8 mouse cellular contexts compared by ENCODE assay signal in genomic region chr9:106159784-106160301, GRCm38 (mm10). TPM values are rescaled to one million over a fixed set of nuclear protein-coding genes. Genes with fewer than 3 reads are reported as not detected.
DNase-seq lines count a peak whose midpoint lies in the region; ATAC-seq and TF ChIP-seq lines count a peak whose summit lies in the region.

No protein-coding gene starts in this region.

- peak in 1 of 2 experiments; percentile 73; a peak in 3 of 4 replicates for TF ChIP-seq POLR2A in MEL (IDR thresholded peaks at IDR 0.05; ENCODE audit: control insufficient read depth in 1 of 2, insufficient read depth in 1 of 2, low read depth in 1 of 2, low read length in 2 of 2, poor library complexity in 1 of 2)
- TF ChIP-seq POLR2A in cerebellum, adult 2 months (IDR thresholded peaks at IDR 0.05; ENCODE audit: borderline replicate concordance, insufficient read depth, low read length) = peak; percentile 69; the same call in 1 of the 2 replicates
- TF ChIP-seq POLR2A in lung, adult 2 months (IDR thresholded peaks at IDR 0.05; ENCODE audit: borderline replicate concordance, extremely low read depth, low read depth, low read length) = peak; percentile 86; the same call in 1 of the 2 replicates

- no peak for TF ChIP-seq RAD21 in MEL (IDR thresholded peaks at IDR 0.05; ENCODE audit: low read depth, low read length)

- peak overlapping the region; percentile 73 for H3K9ac ChIP-seq in MEL (ENCODE audit: control insufficient read depth, low read depth, low read length, poor library complexity, severe bottlenecking)
- peak overlapping the region; percentile 73 for H3K9ac ChIP-seq in forebrain, postnatal 0 days
- H3K9ac ChIP-seq in neural tube, embryonic 15.5 days (replicated peaks) = peak overlapping the region; percentile 67

- H3K4me1 ChIP-seq in MEL (ENCODE audit: control insufficient read depth in 1 of 2, insufficient read depth in 2 of 2, low read length in 2 of 2) = peaks cover 2 to 6% of the 10 kb centered on the region in 2 experiments; a peak in 3 of 4 replicates
- no peaks in the 10 kb centered on the region; the same call in none of the 2 replicates for H3K4me1 ChIP-seq in cerebellum, adult 2 months (ENCODE audit: control insufficient read depth, insufficient read depth, low read length)
- peaks cover 7% of the 10 kb centered on the region; the same call in 1 of the 2 replicates for H3K4me1 ChIP-seq in forebrain, postnatal 0 days (ENCODE audit: insufficient read depth)
- peaks cover 3% of the 10 kb centered on the region; the same call in 1 of the 2 replicates for H3K4me1 ChIP-seq in lung, adult 2 months (ENCODE audit: control insufficient read depth, insufficient read depth, low read length)
- H3K4me1 ChIP-seq in neural tube, embryonic 15.5 days = peaks cover 32% of the 10 kb centered on the region

- H3K36me3 ChIP-seq in MEL (ENCODE audit: control insufficient read depth in 1 of 2, insufficient read depth in 2 of 2, low read length in 2 of 2) = peaks cover 0 to 2% of the 10 kb centered on the region in 2 experiments; a peak in 1 of 4 replicates
- no peaks in the 10 kb centered on the region for H3K36me3 ChIP-seq in forebrain, postnatal 0 days (ENCODE audit: insufficient read depth)
- H3K36me3 ChIP-seq in neural tube, embryonic 15.5 days = no peaks in the 10 kb centered on the region

- peak overlapping the region; percentile 75 for H3K27ac ChIP-seq in MEL (ENCODE audit: control insufficient read depth, low read depth, low read length)
- peak overlapping the region; percentile 99 for H3K27ac ChIP-seq in cerebellum, adult 2 months (ENCODE audit: insufficient read depth, low read length)
- peak overlapping the region; percentile 94 for H3K27ac ChIP-seq in forebrain, postnatal 0 days (ENCODE audit: low read depth, low read length)
- peak overlapping the region; percentile 100 for H3K27ac ChIP-seq in layer of hippocampus, adult 2 months
- peak overlapping the region; percentile 99 for H3K27ac ChIP-seq in neural tube, embryonic 15.5 days (replicated peaks)

- no peaks in the 10 kb centered on the region; the same call in 1 of the 2 replicates for H3K79me2 ChIP-seq in MEL (ENCODE audit: control insufficient read depth, insufficient read depth, low read length, poor library complexity)

- DNase-seq in MEL (ENCODE audit: low read depth, low spot score) = peak; percentile 85
- DNase-seq in cerebellum, adult 2 months = peak; percentile 95 to 99
- DNase-seq in forebrain, postnatal 0 days = peak; percentile 94
- DNase-seq in heart, postnatal 4 days = peak; percentile 98
- peak; percentile 87 to 88 for DNase-seq in layer of hippocampus, adult 2 months (ENCODE audit: low spot score in 2 of 2)
- peak; percentile 97 for DNase-seq in lung, adult 2 months
- peak; percentile 99 for DNase-seq in testis, postnatal 10 days (ENCODE audit: low spot score)

- no peaks in the 10 kb centered on the region for H3K9me3 ChIP-seq in MEL (replicated peaks; ENCODE audit: insufficient read depth, low read length)
- no peaks in the 10 kb centered on the region for H3K9me3 ChIP-seq in forebrain, postnatal 0 days (ENCODE audit: low read length)
- H3K9me3 ChIP-seq in neural tube, embryonic 15.5 days (replicated peaks) = no peaks in the 10 kb centered on the region

- TF ChIP-seq EP300 in MEL (IDR thresholded peaks at IDR 0.05; ENCODE audit: low read depth in 1 of 2, low read length in 2 of 2) = 0 out of 4 replicates have a peak, but pooled peaks of 1 of the 2 experiments have one; percentile 3

- no peak for TF ChIP-seq CTCF in MEL (IDR thresholded peaks at IDR 0.05 in 2 of 3, conservative IDR thresholded peaks at IDR 0.05 in 1 of 3; ENCODE audit: control insufficient read depth in 1 of 3, insufficient read depth in 1 of 3, low read depth in 2 of 3, low read length in 3 of 3, poor library complexity in 1 of 3, severe bottlenecking in 1 of 3)
- TF ChIP-seq CTCF in cerebellum, adult 2 months (IDR thresholded peaks at IDR 0.05; ENCODE audit: borderline replicate concordance, insufficient read depth, low read depth, low read length) = no peak
- no peak for TF ChIP-seq CTCF in forebrain, postnatal 0 days (IDR thresholded peaks at IDR 0.05; ENCODE audit: low read depth)
- no peak for TF ChIP-seq CTCF in layer of hippocampus, adult 2 months (conservative IDR thresholded peaks at IDR 0.05)
- no peak for TF ChIP-seq CTCF in lung, adult 2 months (IDR thresholded peaks at IDR 0.05; ENCODE audit: insufficient read depth, low read length)

- WGBS in cerebellum, adult 2 months = 1% methylated on average over 24 of the region's 24 CpGs
- WGBS in forebrain, postnatal 0 days = 1% methylated on average over 24 of the region's 24 CpGs
- WGBS in lung, adult 2 months = 1% methylated on average over 24 of the region's 24 CpGs
- WGBS in neural tube, embryonic 15.5 days = 3% methylated on average over 24 of the region's 24 CpGs

- no peaks in the 10 kb centered on the region for H3K27me3 ChIP-seq in MEL (ENCODE audit: control insufficient read depth in 1 of 2, insufficient read depth in 2 of 2, low read length in 2 of 2)
- no peaks in the 10 kb centered on the region for H3K27me3 ChIP-seq in cerebellum, adult 2 months (ENCODE audit: control insufficient read depth, insufficient read depth, low read length)
- H3K27me3 ChIP-seq in forebrain, postnatal 0 days (ENCODE audit: insufficient read depth, low read length) = no peaks in the 10 kb centered on the region; the same call in 1 of the 2 replicates
- H3K27me3 ChIP-seq in neural tube, embryonic 15.5 days (replicated peaks) = no peaks in the 10 kb centered on the region

- ATAC-seq in forebrain, postnatal 0 days = peak; percentile 77
- peak; percentile 80 for ATAC-seq in neural tube, embryonic 15.5 days (ENCODE audit: low FRiP score)

- H3K4me3 ChIP-seq in MEL (ENCODE audit: control insufficient read depth in 1 of 2, insufficient read depth in 1 of 2, low read depth in 2 of 2, low read length in 2 of 2) = peak overlapping the region; percentile 73 to 77
- peak overlapping the region; percentile 94 for H3K4me3 ChIP-seq in cerebellum, adult 2 months (replicated peaks; ENCODE audit: insufficient read depth, low read depth, low read length)
- peak overlapping the region; percentile 53 for H3K4me3 ChIP-seq in forebrain, postnatal 0 days (ENCODE audit: low read depth, low read length)
- H3K4me3 ChIP-seq in layer of hippocampus, adult 2 months = peak overlapping the region; percentile 62
- H3K4me3 ChIP-seq in lung, adult 2 months (replicated peaks; ENCODE audit: extremely low read depth, low read depth, low read length) = peak overlapping the region; percentile 77
- H3K4me3 ChIP-seq in neural tube, embryonic 15.5 days (replicated peaks) = peak overlapping the region; percentile 58

- H3K4me2 ChIP-seq in forebrain, postnatal 0 days (ENCODE audit: low read depth) = peak overlapping the region; percentile 78
- H3K4me2 ChIP-seq in neural tube, embryonic 15.5 days = peak overlapping the region; percentile 70

TF ChIP-seq in MEL, 35 proteins besides CTCF, POLR2A, EP300 and RAD21 (continues in another document):
- TF ChIP-seq GABPA (IDR thresholded peaks at IDR 0.05; ENCODE audit: low read depth, low read length) = no peak

RNA-seq across cellular contexts. Expression of gene Glyctk, which starts 1.9 kb away (rescaled TPM):
- 3.1 and 3.2 TPM in 2 replicates for total RNA-seq in MEL (2012; rRNA removed)
- 1 to 10 TPM in 1 of 2 experiments, not detected in 1; 3.3 TPM for polyA plus RNA-seq in MEL (2012; ENCODE audit: insufficient read depth in 1 of 2, insufficient read length in 2 of 2, low read depth in 1 of 2, low replicate concordance in 2 of 2, missing spikeins in 1 of 2)
- polyA plus RNA-seq in cerebellum, adult 2 months (2012; rRNA removed) = 1.7 and 2.2 TPM in 2 replicates
- 2.0 and 3.0 TPM in 2 replicates for total RNA-seq in forebrain, postnatal 0 days (2014; rRNA removed)
- polyA plus RNA-seq in forebrain, postnatal 0 days (2015; fragmentation: Nextera tagmentation; extraction: Ambion mirVana) = 1.1 TPM in 2 replicates
- 1 to 10 TPM; 2.3 to 3.5 TPM for total RNA-seq in heart, postnatal 4 days (2021)
- total RNA-seq in layer of hippocampus, adult 2 months (2021) = 1 to 10 TPM; 4.2 TPM
- 1.7 and 2.6 TPM in 2 replicates for polyA plus RNA-seq in lung, adult 2 months (2012; rRNA removed)
- 2.3 and 2.7 TPM in 2 replicates for polyA plus RNA-seq in neural tube, embryonic 15.5 days (2015; fragmentation: Nextera tagmentation; extraction: Ambion mirVana)

RNA-seq across cellular contexts. Expression of gene Wdr82, which starts 10.9 kb away (rescaled TPM):
- total RNA-seq in MEL (2012; rRNA removed) = 72.2 and 78.0 TPM in 2 replicates
- 100 to 1,000 TPM in 1 of 2 experiments, 10 to 100 TPM in 1; 41.7 to 108 TPM for polyA plus RNA-seq in MEL (2012; ENCODE audit: insufficient read depth in 1 of 2, insufficient read length in 2 of 2, low read depth in 1 of 2, low replicate concordance in 2 of 2, missing spikeins in 1 of 2)
- polyA plus RNA-seq in cerebellum, adult 2 months (2012; rRNA removed) = 137 and 140 TPM in 2 replicates
- 216 and 261 TPM in 2 replicates for total RNA-seq in forebrain, postnatal 0 days (2014; rRNA removed)
- polyA plus RNA-seq in forebrain, postnatal 0 days (2015; fragmentation: Nextera tagmentation; extraction: Ambion mirVana) = 31.5 and 32.5 TPM in 2 replicates
- total RNA-seq in heart, postnatal 4 days (2021) = 10 to 100 TPM; 90.0 to 98.5 TPM
- 100 to 1,000 TPM; 134 TPM for total RNA-seq in layer of hippocampus, adult 2 months (2021)
- 47.3 and 49.1 TPM in 2 replicates for polyA plus RNA-seq in lung, adult 2 months (2012; rRNA removed)
- polyA plus RNA-seq in neural tube, embryonic 15.5 days (2015; fragmentation: Nextera tagmentation; extraction: Ambion mirVana) = 28.6 and 32.1 TPM in 2 replicates

RNA-seq across cellular contexts. Expression of gene Ppm1m, which starts 39.7 kb away (rescaled TPM):
- total RNA-seq in MEL (2012; rRNA removed) = 29.4 and 34.2 TPM in 2 replicates
- 10 to 100 TPM in 1 of 2 experiments, not detected in 1; 47.2 TPM for polyA plus RNA-seq in MEL (2012; ENCODE audit: insufficient read depth in 1 of 2, insufficient read length in 2 of 2, low read depth in 1 of 2, low replicate concordance in 2 of 2, missing spikeins in 1 of 2)
- 36.0 and 38.9 TPM in 2 replicates for polyA plus RNA-seq in cerebellum, adult 2 months (2012; rRNA removed)
- 16.5 and 20.6 TPM in 2 replicates for total RNA-seq in forebrain, postnatal 0 days (2014; rRNA removed)
- 13.7 and 17.7 TPM in 2 replicates for polyA plus RNA-seq in forebrain, postnatal 0 days (2015; fragmentation: Nextera tagmentation; extraction: Ambion mirVana)
- 10 to 100 TPM; 14.0 to 14.8 TPM for total RNA-seq in heart, postnatal 4 days (2021)
- 10 to 100 TPM; 19.4 to 21.8 TPM for total RNA-seq in layer of hippocampus, adult 2 months (2021)
- 60.7 and 67.3 TPM in 2 replicates for polyA plus RNA-seq in lung, adult 2 months (2012; rRNA removed)
- 16.9 and 20.5 TPM in 2 replicates for polyA plus RNA-seq in neural tube, embryonic 15.5 days (2015; fragmentation: Nextera tagmentation; extraction: Ambion mirVana)

RNA-seq across cellular contexts. Expression of gene Twf2, which starts 43.1 kb away (rescaled TPM):
- total RNA-seq in MEL (2012; rRNA removed) = 63.9 and 66.8 TPM in 2 replicates
- polyA plus RNA-seq in MEL (2012; ENCODE audit: insufficient read depth in 1 of 2, insufficient read length in 2 of 2, low read depth in 1 of 2, low replicate concordance in 2 of 2, missing spikeins in 1 of 2) = 100 to 1,000 TPM in 1 of 2 experiments, not detected in 1; 101 TPM
- 54.7 and 59.1 TPM in 2 replicates for polyA plus RNA-seq in cerebellum, adult 2 months (2012; rRNA removed)
- 63.1 and 74.6 TPM in 2 replicates for total RNA-seq in forebrain, postnatal 0 days (2014; rRNA removed)
- 50.9 and 55.6 TPM in 2 replicates for polyA plus RNA-seq in forebrain, postnatal 0 days (2015; fragmentation: Nextera tagmentation; extraction: Ambion mirVana)
- 10 to 100 TPM; 62.1 to 63.6 TPM for total RNA-seq in heart, postnatal 4 days (2021)
- 10 to 100 TPM; 52.4 to 58.9 TPM for total RNA-seq in layer of hippocampus, adult 2 months (2021)
- 60.9 and 69.0 TPM in 2 replicates for polyA plus RNA-seq in lung, adult 2 months (2012; rRNA removed)
- polyA plus RNA-seq in neural tube, embryonic 15.5 days (2015; fragmentation: Nextera tagmentation; extraction: Ambion mirVana) = 48.1 and 58.2 TPM in 2 replicates

Comparison
In these comparisons a context has a peak if more than half of its experiments do, and no peak if none do; other contexts are left out.
1. Peak in every context shown above with its lines: DNase-seq, ATAC-seq, H3K4me3 ChIP-seq and H3K27ac ChIP-seq.